Mouse (Mus musculus) frontal cortex, postnatal 10 days (tissue): ENCODE results near the gene H60b.
"Not testable (repeated sequence)": the region's sequence is repeated elsewhere in the genome, so short reads cannot be mapped to it uniquely, and the experiment has no call there.

ENCODE experiments used
- DNase-seq, 2 experiments: peaks; one replicate each; pipeline ENCODE4 v3.0.0; 2022; ENCODE audit warnings: low spot score in 2 of 2, mixed read lengths in 1 of 2

Gene H60b

DNA sequence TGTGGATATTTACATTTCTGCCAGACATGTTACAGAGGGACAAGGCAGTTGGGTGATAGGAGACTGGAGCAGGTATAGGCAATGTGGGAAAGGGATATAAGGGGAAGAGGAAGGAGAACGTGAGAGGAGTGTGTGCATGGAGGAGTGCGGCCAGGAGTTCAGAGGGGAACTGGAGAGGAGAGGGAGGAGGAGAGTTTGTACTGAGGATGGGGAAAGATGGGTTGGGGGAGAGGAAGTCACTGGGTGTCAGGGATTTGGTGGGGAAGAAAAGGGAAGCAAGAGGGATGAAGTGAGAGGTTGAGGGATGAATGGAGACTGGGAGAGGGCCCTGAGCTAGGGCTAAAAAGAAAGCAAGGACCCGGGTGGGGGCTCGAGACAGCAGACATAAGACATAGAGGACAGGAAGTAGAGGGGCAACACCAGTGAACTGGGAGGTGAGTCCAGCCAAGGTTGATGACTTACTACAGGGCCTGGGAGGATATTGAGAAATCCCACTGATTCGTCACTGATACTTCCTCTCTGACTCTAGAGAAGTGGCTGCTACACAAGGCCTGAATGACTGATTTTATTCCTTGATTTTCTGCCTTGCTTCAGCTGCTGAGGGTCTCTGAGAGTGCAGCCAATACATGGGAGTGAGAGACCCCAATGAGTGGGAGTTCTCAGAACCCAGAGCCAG is 7.1 kb downstream of the H60b start:
- DNase-seq: not testable (repeated sequence)

DNA sequence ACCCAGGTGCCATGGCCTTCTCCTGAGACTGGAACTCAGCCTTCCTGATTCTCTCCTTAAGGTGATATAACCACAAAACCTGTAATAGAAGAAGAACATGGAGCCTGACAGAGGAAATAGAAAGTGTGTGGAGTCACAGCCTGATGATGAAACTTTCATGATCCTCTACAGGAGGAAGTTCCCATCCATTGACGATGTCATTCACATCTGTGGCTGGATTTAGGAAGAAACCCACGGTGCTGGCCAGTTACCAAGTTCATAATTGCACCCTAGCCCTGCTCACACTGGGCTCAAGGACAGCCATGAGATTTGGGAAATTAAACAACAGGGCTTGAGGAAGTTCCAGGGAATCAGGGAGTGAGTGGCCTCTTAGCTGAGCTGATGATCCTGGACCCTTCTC is 7.6 kb downstream of the H60b start:
- DNase-seq: not testable (repeated sequence)

DNA sequence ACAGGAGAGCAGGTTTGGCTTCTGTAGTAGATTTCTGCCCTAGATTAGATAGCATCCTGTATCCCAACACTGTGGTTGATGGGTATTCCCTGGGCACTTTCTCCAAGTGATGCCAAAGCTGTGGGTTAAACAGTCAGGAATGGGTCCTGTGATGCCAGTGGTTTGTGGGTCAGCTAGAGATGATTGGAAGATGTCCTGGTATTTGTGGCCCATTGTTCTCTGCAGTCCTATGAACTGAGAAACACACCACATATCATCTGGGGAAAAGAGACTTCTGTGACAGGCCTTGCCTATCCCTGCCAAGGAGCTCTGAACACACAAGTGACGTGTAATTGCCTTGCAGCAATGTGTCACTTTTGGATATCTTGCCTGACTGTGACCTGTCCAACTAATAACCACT is 8.7 kb downstream of the H60b start:
- DNase-seq: not testable (repeated sequence)

GRCm38 (mm10) chr10:22169116-22169515 is 10.7 kb downstream of the H60b start:
- not testable (repeated sequence) for DNase-seq

DNA sequence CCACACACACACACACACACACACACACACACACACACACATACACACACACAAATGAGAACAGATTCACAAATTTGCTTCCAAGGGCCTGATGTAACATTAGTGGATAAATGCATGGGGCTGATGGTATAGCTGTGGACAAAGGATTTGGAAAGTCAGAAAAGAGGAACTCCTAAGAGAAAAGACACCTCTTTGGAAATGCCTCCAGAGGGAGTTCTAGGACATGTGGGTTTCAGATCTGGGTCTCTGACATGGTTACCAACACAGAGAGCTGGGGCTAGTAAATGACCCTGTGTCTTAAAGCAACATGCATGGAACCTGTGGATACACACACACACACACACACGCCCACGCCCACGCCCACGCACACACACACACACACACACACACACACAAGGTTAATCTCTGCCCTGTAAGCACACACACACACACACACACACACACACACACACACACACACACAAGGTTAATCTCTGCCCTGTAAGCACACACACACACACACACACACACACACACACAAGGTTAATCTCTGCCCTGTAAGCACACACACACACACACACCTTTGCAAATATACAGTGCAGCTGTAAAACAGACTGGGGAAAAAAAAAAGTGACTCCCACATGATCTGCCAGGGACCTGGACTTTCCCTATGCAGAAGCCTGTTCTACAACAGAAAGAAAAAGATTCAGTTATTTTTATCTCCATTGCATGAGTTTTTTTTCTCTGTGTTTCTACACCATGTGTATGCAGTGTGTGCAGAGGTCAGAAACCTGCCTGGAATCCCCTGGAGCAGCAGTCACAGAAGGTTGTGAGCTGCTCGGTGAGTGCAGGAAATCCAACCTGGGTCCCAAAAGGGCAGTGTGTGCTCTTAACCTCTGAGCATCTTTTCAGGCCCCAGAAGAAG is 14.3 kb downstream of the H60b start:
- not testable (repeated sequence) for DNase-seq

- DNase-seq: not testable (repeated sequence)
Measured at GRCm38 (mm10) chr10:22173335-22174189, 15.2 kb downstream of the H60b start.

GRCm38 (mm10) chr10:22174190-22174487 is 15.8 kb downstream of the H60b start:
- DNase-seq: not testable (repeated sequence)

DNA sequence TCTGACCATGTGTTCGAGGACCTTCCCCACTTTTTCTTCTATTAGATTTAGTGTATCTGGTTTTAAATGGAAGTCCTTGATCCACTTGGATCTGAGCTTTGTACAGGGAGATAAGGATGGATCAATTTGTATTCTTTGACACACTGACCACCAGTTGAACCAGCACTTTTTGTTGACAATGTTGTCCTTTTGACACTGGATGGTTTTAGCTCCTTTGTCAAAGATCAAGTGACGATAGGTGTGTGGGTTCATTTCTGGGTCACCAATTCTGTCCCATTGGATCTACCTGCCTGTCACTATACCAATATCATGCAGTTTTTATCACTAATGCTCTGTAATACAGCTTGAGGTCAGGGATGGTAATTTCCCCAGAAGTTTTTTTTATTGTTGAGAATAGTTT is 18.1 kb downstream of the H60b start:
- not testable (repeated sequence) for DNase-seq

DNA sequence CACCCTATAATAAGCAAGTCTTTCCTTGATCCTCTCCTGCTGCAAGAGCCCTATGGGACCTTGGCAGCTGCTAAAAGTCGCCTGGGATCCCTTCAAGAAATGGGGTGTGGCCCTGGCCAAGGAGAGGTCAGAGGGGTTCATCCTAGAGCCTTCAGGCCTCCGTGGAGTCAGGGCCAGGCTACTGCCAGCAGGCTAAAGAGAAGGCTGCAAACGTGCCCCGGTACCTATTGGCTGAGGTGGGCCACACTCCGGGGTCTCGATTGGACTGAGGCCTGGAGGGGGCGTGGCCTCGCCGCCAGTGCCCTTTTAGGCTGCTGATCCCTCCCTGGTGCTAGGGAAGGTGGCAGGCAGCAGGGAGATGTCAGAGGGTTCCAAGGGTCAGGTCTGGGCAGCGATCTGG is 32.6 kb downstream of the H60b start:
- not testable (repeated sequence) for DNase-seq

GRCm38 (mm10) chr10:22201352-22201751 is 43.0 kb downstream of the H60b start:
- DNase-seq: not testable (repeated sequence)

GRCm38 (mm10) chr10:22202784-22203583 is 44.6 kb downstream of the H60b start:
- DNase-seq: not testable (repeated sequence)

GRCm38 (mm10) chr10:22206443-22206842 is 48.1 kb downstream of the H60b start:
- not testable (repeated sequence) for DNase-seq

- peak in 1 of 2 experiments; percentile 18 for DNase-seq
Measured at GRCm38 (mm10) chr10:22212012-22212696, 53.8 kb downstream of the H60b start.

DNA sequence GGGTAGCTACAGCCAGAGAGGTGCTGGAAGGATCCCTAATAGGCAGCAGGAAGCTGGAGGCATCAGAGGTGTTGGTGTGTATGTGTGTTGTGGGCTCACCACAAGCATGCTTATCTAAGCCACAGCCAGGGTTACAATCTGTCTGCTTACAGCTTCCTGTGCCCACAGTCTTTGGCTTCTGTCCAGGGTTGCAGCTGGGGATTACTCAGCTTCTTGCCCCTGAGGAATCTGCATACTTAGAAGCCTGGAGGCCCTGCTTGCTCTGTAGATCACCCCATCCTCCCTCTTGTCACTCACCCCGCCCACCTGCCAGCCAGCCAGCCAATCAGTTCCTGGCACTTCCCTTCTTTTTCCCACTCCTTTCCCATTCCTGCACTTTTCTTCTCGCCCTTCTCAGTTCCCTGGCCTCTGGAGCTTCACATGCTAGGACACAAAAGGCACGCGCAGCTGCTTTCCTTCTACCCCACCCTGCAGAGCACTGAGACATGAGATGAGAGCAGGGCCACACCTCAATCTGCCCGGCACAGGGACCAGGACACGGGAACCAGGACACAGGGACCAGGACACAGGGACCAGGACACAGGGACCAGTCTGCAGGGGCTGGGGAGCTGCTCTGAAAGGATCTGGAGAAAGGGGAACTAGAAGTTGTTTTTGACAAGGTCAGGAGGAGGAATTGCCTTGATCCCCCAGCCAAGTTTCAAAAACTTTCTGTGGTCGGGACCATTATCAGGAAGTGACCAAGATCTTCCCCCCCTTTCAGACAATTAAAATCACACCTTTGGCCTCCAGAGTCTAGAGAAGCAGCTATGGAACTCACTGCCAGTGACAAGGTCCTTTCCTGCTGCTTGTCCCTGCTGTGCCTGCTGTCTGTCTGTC is 65.3 kb downstream of the H60b start:
- DNase-seq: peak in 1 of 2 experiments; percentile 9

DNA sequence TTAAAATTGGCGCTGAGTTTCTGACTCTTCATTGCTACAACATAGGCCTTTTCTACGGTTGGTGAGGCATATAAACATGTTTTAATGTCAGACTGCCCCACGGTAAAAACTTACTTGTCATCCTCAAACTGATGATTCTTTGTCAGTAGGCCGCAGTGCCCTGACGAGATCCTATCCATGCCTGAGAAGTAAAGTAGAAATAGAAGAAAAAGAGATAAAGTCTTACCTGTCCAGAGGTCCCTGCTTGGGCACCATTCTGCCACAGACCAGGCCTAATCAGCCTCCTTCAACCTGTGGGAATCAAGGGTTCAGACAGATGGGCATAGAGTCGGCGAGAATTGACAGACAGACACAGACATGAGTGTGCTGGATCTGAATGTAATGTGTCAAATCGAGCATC is 106.7 kb downstream of the H60b start:
- DNase-seq: no peak

GRCm38 (mm10) chr10:22270879-22271786 is 112.7 kb downstream of the H60b start:
- DNase-seq: not testable (repeated sequence)

GRCm38 (mm10) chr10:22272914-22273683 is 114.7 kb downstream of the H60b start:
- DNase-seq: not testable (repeated sequence)
